8 mouse cellular contexts compared by ENCODE assay signal in the genomic region with DNA sequence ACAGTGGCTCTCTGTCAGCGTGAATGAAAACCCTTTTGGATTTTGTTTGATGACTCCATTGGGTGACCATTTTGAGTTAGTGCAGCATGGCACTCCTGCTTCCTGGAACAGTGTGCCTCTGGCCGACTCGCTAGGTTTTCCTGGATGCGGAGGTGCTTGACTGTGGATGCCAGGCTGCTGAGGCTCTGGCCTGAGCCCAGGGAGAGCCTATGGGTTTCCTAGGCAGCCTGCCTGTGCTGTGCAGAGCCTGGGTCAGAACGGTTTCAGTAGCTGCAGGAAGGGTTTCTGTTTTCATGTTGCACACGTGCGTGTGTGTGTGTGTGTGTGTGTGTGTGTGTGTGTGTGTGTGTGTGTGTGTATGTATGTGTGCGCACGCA. TPM values are rescaled to one million over a fixed set of nuclear protein-coding genes. Genes with fewer than 3 reads are reported as not detected.
DNase-seq lines count a peak whose midpoint lies in the region; ATAC-seq lines count a peak whose summit lies in the region.
"Had no signal": no experiment of that assay in that cellular context is flagged by ENCODE, and none has a peak within 500 bp of the region (broad histone marks: within the 10 kb centered on the region; RNA-seq: fewer than 3 reads in every experiment).

No protein-coding gene starts in this region.

- H3K4me1 ChIP-seq in hindbrain, embryonic 16.5 days (ENCODE audit: control insufficient read depth, insufficient read depth, low read depth, low read length): peaks cover 26% of the 10 kb centered on the region
- H3K4me1 ChIP-seq in hindbrain, embryonic 10.5 days (replicated peaks): peaks cover 38% of the 10 kb centered on the region
- peaks cover 12% of the 10 kb centered on the region for H3K4me1 ChIP-seq in lung, embryonic 16.5 days (replicated peaks; ENCODE audit: control insufficient read depth, insufficient read depth, low read length)
- peaks cover 28% of the 10 kb centered on the region for H3K4me1 ChIP-seq in midbrain, embryonic 15.5 days

- WGBS in hindbrain, embryonic 16.5 days: 68% methylated on average over 9 of the region's 9 CpGs
- 89% methylated on average over 9 of the region's 9 CpGs for WGBS in hindbrain, embryonic 10.5 days
- 64% methylated on average over 9 of the region's 9 CpGs for WGBS in lung, embryonic 16.5 days
- 80% methylated on average over 9 of the region's 9 CpGs for WGBS in midbrain, embryonic 15.5 days

- no peaks in the 10 kb centered on the region for H3K27me3 ChIP-seq in hindbrain, embryonic 16.5 days (replicated peaks; ENCODE audit: control insufficient read depth, insufficient read depth, low read length)
- H3K27me3 ChIP-seq in hindbrain, embryonic 10.5 days (ENCODE audit: insufficient read depth, poor library complexity, severe bottlenecking): no peaks in the 10 kb centered on the region
- H3K27me3 ChIP-seq in lung, embryonic 16.5 days (ENCODE audit: control insufficient read depth, insufficient read depth, low read depth, low read length): no peaks in the 10 kb centered on the region
- no peaks in the 10 kb centered on the region for H3K27me3 ChIP-seq in midbrain, embryonic 15.5 days (replicated peaks)

- no peaks in the 10 kb centered on the region for H3K36me3 ChIP-seq in hindbrain, embryonic 16.5 days (ENCODE audit: control insufficient read depth, insufficient read depth, low read length)
- H3K36me3 ChIP-seq in hindbrain, embryonic 10.5 days: peaks cover 77% of the 10 kb centered on the region
- peaks cover 4% of the 10 kb centered on the region; the same call in 1 of the 2 replicates for H3K36me3 ChIP-seq in lung, embryonic 16.5 days (ENCODE audit: control insufficient read depth, insufficient read depth, low read length)
- no peaks in the 10 kb centered on the region for H3K36me3 ChIP-seq in midbrain, embryonic 15.5 days (replicated peaks)

- DNase-seq in hindbrain, embryonic 10.5 days (ENCODE audit: low spot score): no peak
- DNase-seq in lung, postnatal 10 days: no peak
- peak; percentile 72 for DNase-seq in cerebellum, adult 9-10 months
- no peak for DNase-seq in adipocyte (ENCODE audit: low spot score)
- DNase-seq: lung, postnatal 4 days had no signal

- H3K4me2 ChIP-seq in hindbrain, embryonic 16.5 days (ENCODE audit: low read length): no peak overlapping the region
- H3K4me2 ChIP-seq in lung, embryonic 16.5 days (ENCODE audit: low read depth, low read length): no peak overlapping the region
- no peak overlapping the region for H3K4me2 ChIP-seq in midbrain, embryonic 15.5 days

- no peak overlapping the region for H3K9ac ChIP-seq in hindbrain, embryonic 16.5 days (ENCODE audit: low read depth, low read length)
- H3K9ac ChIP-seq in lung, embryonic 16.5 days (ENCODE audit: low read length): no peak overlapping the region
- H3K9ac ChIP-seq in midbrain, embryonic 15.5 days: no peak overlapping the region

- ATAC-seq in hindbrain, embryonic 16.5 days: 0 out of 2 replicates have a peak, but pooled peaks have one; percentile 48
- ATAC-seq in lung, embryonic 16.5 days (ENCODE audit: low read depth): no peak
- 0 out of 2 replicates have a peak, but pooled peaks have one; percentile 42 for ATAC-seq in midbrain, embryonic 15.5 days (replicated peaks)

- H3K4me3 ChIP-seq in hindbrain, embryonic 16.5 days (ENCODE audit: low read length): no peak overlapping the region
- H3K4me3 ChIP-seq in hindbrain, embryonic 10.5 days: no peak overlapping the region
- no peak overlapping the region for H3K4me3 ChIP-seq in lung, embryonic 16.5 days (ENCODE audit: low read length)
- H3K4me3 ChIP-seq in midbrain, embryonic 15.5 days: no peak overlapping the region

- no peak overlapping the region for H3K27ac ChIP-seq in hindbrain, embryonic 16.5 days (ENCODE audit: low read depth, low read length)
- H3K27ac ChIP-seq in hindbrain, embryonic 10.5 days: no peak overlapping the region
- H3K27ac ChIP-seq in lung, embryonic 16.5 days (ENCODE audit: low read length): peak overlapping the region; percentile 23; the same call in 1 of the 2 replicates
- no peak overlapping the region for H3K27ac ChIP-seq in midbrain, embryonic 15.5 days

- no peaks in the 10 kb centered on the region for H3K9me3 ChIP-seq in hindbrain, embryonic 16.5 days (ENCODE audit: control insufficient read depth, low read length)
- H3K9me3 ChIP-seq in hindbrain, embryonic 10.5 days: no peaks in the 10 kb centered on the region
- no peaks in the 10 kb centered on the region for H3K9me3 ChIP-seq in lung, embryonic 16.5 days (ENCODE audit: control insufficient read depth, low read length)
- H3K9me3 ChIP-seq in midbrain, embryonic 15.5 days: no peaks in the 10 kb centered on the region

RNA-seq across cellular contexts. Expression of a gene that starts 46.4 kb away (rescaled TPM):
- 43.2 and 46.0 TPM in 2 replicates for polyA plus RNA-seq in hindbrain, embryonic 16.5 days (2015; fragmentation: Nextera tagmentation; extraction: Ambion mirVana)
- polyA plus RNA-seq in hindbrain, embryonic 10.5 days (2016; fragmentation: Nextera tagmentation; extraction: Ambion mirVana): 38.1 and 42.4 TPM in 2 replicates
- polyA plus RNA-seq in lung, embryonic 16.5 days (2015; fragmentation: Nextera tagmentation; extraction: Ambion mirVana): 23.8 and 24.8 TPM in 2 replicates
- 55.7 and 58.5 TPM in 2 replicates for polyA plus RNA-seq in midbrain, embryonic 15.5 days (2015; fragmentation: Nextera tagmentation; extraction: Ambion mirVana)
